Mouse (Mus musculus) MEL (cell line): ENCODE data around the gene Gnas. TPM values are rescaled to one million over a fixed set of nuclear protein-coding genes. Genes with fewer than 3 reads are reported as not detected.
A peak's percentile ranks its signal among the peaks of the same experiment; 100 is the strongest.

Experiments used
- DNase-seq: peaks from one replicate; pipeline ENCODE4 v3.0.0; 2011; ENCODE audit warnings: low read depth, low spot score
- H3K27ac ChIP-seq: 2 replicates; pipeline ENCODE4 v1.5.1; 2012; ENCODE audit warnings: low read depth, mild to moderate bottlenecking, control low read depth, low read length, moderate library complexity; ENCODE audit not compliant: control insufficient read depth
- H3K27me3 ChIP-seq, 2 experiments: fragments of 150-350 bp in 1 of 2; sonication (generic) in 1 of 2; 2 replicates each; pipeline ENCODE4 v1.6.1; 2012; ENCODE audit warnings: low read length in 2 of 2, mild to moderate bottlenecking in 2 of 2, improper control_type of control experiment in 1 of 2, moderate library complexity in 1 of 2; ENCODE audit not compliant: insufficient read depth in 2 of 2, control insufficient read depth in 1 of 2
- H3K36me3 ChIP-seq, 2 experiments: 2 replicates each; pipeline ENCODE4 v1.6.1; 2012 to 2014; ENCODE audit warnings: low read length in 2 of 2, improper control_type of control experiment in 1 of 2, inconsistent platforms in 1 of 2, mild to moderate bottlenecking in 1 of 2; ENCODE audit not compliant: insufficient read depth in 2 of 2, control insufficient read depth in 1 of 2
- H3K4me1 ChIP-seq, 2 experiments: fragments of 150-350 bp in 1 of 2; sonication (generic) in 1 of 2; 2 replicates each; pipeline ENCODE4 v1.6.1; 2012; ENCODE audit warnings: low read length in 2 of 2, improper control_type of control experiment in 1 of 2, mild to moderate bottlenecking in 1 of 2; ENCODE audit not compliant: insufficient read depth in 2 of 2, control insufficient read depth in 1 of 2
- H3K4me3 ChIP-seq, 2 experiments: fragments of 150-350 bp in 1 of 2; sonication (generic) in 1 of 2; 2 replicates each; pipeline ENCODE4 v1.5.1; 2012; ENCODE audit warnings: low read depth in 2 of 2, low read length in 2 of 2, mild to moderate bottlenecking in 2 of 2, moderate library complexity in 2 of 2, control low read depth in 1 of 2, improper control_type of control experiment in 1 of 2; ENCODE audit not compliant: control insufficient read depth in 1 of 2, insufficient read depth in 1 of 2
- H3K79me2 ChIP-seq: 2 replicates; pipeline ENCODE4 v1.6.1; 2012; ENCODE audit warnings: mild to moderate bottlenecking, low read length, moderate library complexity; ENCODE audit not compliant: control insufficient read depth, poor library complexity, insufficient read depth
- H3K9ac ChIP-seq: 2 replicates; pipeline ENCODE4 v1.6.1; 2012; ENCODE audit warnings: low read depth, mild to moderate bottlenecking, control low read depth, low read length, moderate library complexity; ENCODE audit not compliant: control insufficient read depth, poor library complexity, severe bottlenecking
- H3K9me3 ChIP-seq: fragments of 150-350 bp; sonication (generic); replicated peaks from 2 replicates; pipeline ENCODE4 v1.6.1; 2012; ENCODE audit warnings: mild to moderate bottlenecking, low read length, improper control_type of control experiment, moderate library complexity; ENCODE audit not compliant: insufficient read depth
- BHLHE40 ChIP-seq: IDR thresholded peaks from 2 replicates; pipeline ENCODE4 v1.6.1; 2012; ENCODE audit warnings: low read depth, mild to moderate bottlenecking, inconsistent platforms, low read length, improper control_type of control experiment, borderline replicate concordance
- CHD1 ChIP-seq: IDR thresholded peaks from 2 replicates; pipeline ENCODE4 v1.6.1; 2012; ENCODE audit warnings: low read depth, mild to moderate bottlenecking, inconsistent platforms, low read length, improper control_type of control experiment
- CTCF ChIP-seq, 3 experiments: IDR thresholded peaks in 2 of 3; conservative IDR thresholded peaks in 1 of 3; 2 replicates each; pipeline ENCODE4 v1.5.1; 2011 to 2012; ENCODE audit warnings: low read length in 3 of 3, low read depth in 2 of 3, mild to moderate bottlenecking in 2 of 3, improper control_type of control experiment in 1 of 3, inconsistent platforms in 1 of 3, mixed read lengths in 1 of 3, moderate library complexity in 1 of 3; ENCODE audit not compliant: control insufficient read depth in 1 of 3, insufficient read depth in 1 of 3, poor library complexity in 1 of 3, severe bottlenecking in 1 of 3
- ETS1 ChIP-seq: IDR thresholded peaks from 2 replicates; pipeline ENCODE4 v1.6.1; 2012; ENCODE audit warnings: low read depth, mild to moderate bottlenecking, inconsistent platforms, low read length, improper control_type of control experiment, moderate library complexity
- GABPA ChIP-seq: IDR thresholded peaks from 2 replicates; pipeline ENCODE4 v1.6.1; 2012; ENCODE audit warnings: low read depth, mild to moderate bottlenecking, inconsistent platforms, low read length, improper control_type of control experiment, moderate library complexity
- HCFC1 ChIP-seq: IDR thresholded peaks from 2 replicates; pipeline ENCODE4 v1.6.1; 2012; ENCODE audit warnings: low read depth, mild to moderate bottlenecking, inconsistent platforms, low read length, improper control_type of control experiment, moderate library complexity
- KAT2A ChIP-seq: conservative IDR thresholded peaks from 2 replicates; pipeline ENCODE4 v1.6.1; 2012; ENCODE audit warnings: low read depth, low read length, improper control_type of control experiment, inconsistent platforms
- MAFK ChIP-seq: IDR thresholded peaks from 2 replicates; pipeline ENCODE4 v1.6.1; 2011; ENCODE audit warnings: low read depth, mild to moderate bottlenecking, low read length, improper control_type of control experiment, borderline replicate concordance
- MAX ChIP-seq: IDR thresholded peaks from 2 replicates; pipeline ENCODE4 v1.6.1; 2011; ENCODE audit warnings: low read length, improper control_type of control experiment
- MEF2A ChIP-seq: IDR thresholded peaks from 2 replicates; pipeline ENCODE4 v1.6.1; 2014; ENCODE audit warnings: low read depth, mild to moderate bottlenecking, inconsistent platforms, low read length, improper control_type of control experiment; ENCODE audit not compliant: poor library complexity, insufficient replicate concordance, severe bottlenecking; ENCODE audit errors: extremely low read depth
- MXI1 ChIP-seq: IDR thresholded peaks from 2 replicates; pipeline ENCODE4 v1.6.1; 2011; ENCODE audit warnings: mild to moderate bottlenecking, low read depth, low read length, improper control_type of control experiment
- MYB ChIP-seq: IDR thresholded peaks from 2 replicates; pipeline ENCODE4 v1.6.1; 2011; ENCODE audit warnings: mild to moderate bottlenecking, low read depth, low read length, improper control_type of control experiment
- MYC ChIP-seq: IDR thresholded peaks from 2 replicates; pipeline ENCODE4 v1.6.1; 2011; ENCODE audit warnings: low read depth, mild to moderate bottlenecking, low read length, improper control_type of control experiment, moderate library complexity
- NRF1 ChIP-seq: IDR thresholded peaks from 2 replicates; pipeline ENCODE4 v1.6.1; 2014; ENCODE audit warnings: low read depth, mild to moderate bottlenecking, inconsistent platforms, low read length, improper control_type of control experiment, moderate library complexity; ENCODE audit not compliant: poor library complexity, insufficient read depth, severe bottlenecking
- POLR2A ChIP-seq, 2 experiments: IDR thresholded peaks; 2 replicates each; pipeline ENCODE4 v1.6.1; 2011 to 2012; ENCODE audit warnings: low read length in 2 of 2, mild to moderate bottlenecking in 2 of 2, control low read depth in 1 of 2, improper control_type of control experiment in 1 of 2, low read depth in 1 of 2, moderate library complexity in 1 of 2; ENCODE audit not compliant: control insufficient read depth in 1 of 2, insufficient read depth in 1 of 2, poor library complexity in 1 of 2
- POLR2AphosphoS2 ChIP-seq: IDR thresholded peaks from 2 replicates; pipeline ENCODE4 v1.6.1; 2011; ENCODE audit warnings: low read length, improper control_type of control experiment
- RAD21 ChIP-seq: IDR thresholded peaks from 2 replicates; pipeline ENCODE4 v1.6.1; 2011; ENCODE audit warnings: mild to moderate bottlenecking, low read depth, low read length, improper control_type of control experiment
- RCOR1 ChIP-seq: IDR thresholded peaks from 2 replicates; pipeline ENCODE4 v1.6.1; 2012; ENCODE audit warnings: low read depth, mild to moderate bottlenecking, inconsistent platforms, low read length, improper control_type of control experiment
- SIN3A ChIP-seq: IDR thresholded peaks from 2 replicates; pipeline ENCODE4 v1.6.1; 2012; ENCODE audit warnings: low read length, improper control_type of control experiment, inconsistent platforms
- TAL1 ChIP-seq: IDR thresholded peaks from 2 replicates; pipeline ENCODE4 v1.6.1; 2012; ENCODE audit warnings: mild to moderate bottlenecking, inconsistent platforms, low read length, moderate library complexity, mixed read lengths
- UBTF ChIP-seq: IDR thresholded peaks from 2 replicates; pipeline ENCODE4 v1.6.1; 2012; ENCODE audit warnings: low read depth, mild to moderate bottlenecking, inconsistent platforms, low read length, improper control_type of control experiment, moderate library complexity, borderline replicate concordance; ENCODE audit not compliant: insufficient read depth
- USF2 ChIP-seq, 2 experiments: IDR thresholded peaks; 2 replicates each; pipeline ENCODE4 v1.6.1; 2011 to 2012; ENCODE audit warnings: improper control_type of control experiment in 2 of 2, low read length in 2 of 2, borderline replicate concordance in 1 of 2, inconsistent platforms in 1 of 2, low read depth in 1 of 2, mild to moderate bottlenecking in 1 of 2; ENCODE audit not compliant: insufficient read depth in 1 of 2
- ZC3H11A ChIP-seq: IDR thresholded peaks from 2 replicates; pipeline ENCODE4 v1.6.1; 2012; ENCODE audit warnings: low read depth, mild to moderate bottlenecking, inconsistent platforms, low read length, improper control_type of control experiment
- ZMIZ1 ChIP-seq: IDR thresholded peaks from 2 replicates; pipeline ENCODE4 v1.6.1; 2012; ENCODE audit warnings: low read depth, mild to moderate bottlenecking, inconsistent platforms, low read length, improper control_type of control experiment, moderate library complexity
- polyA plus RNA-seq, 2 experiments: library from polyadenylated mRNA; stranded (reverse) in 1 of 2; unstranded in 1 of 2; fragments of >175 nt in 1 of 2; fragments of >200 nt in 1 of 2; gene quantifications; 2 replicates each; pipeline versions ENCODE4 v1.2.1 to v1.2.4; 2012; ENCODE audit warnings: low replicate concordance in 2 of 2, low read depth in 1 of 2; ENCODE audit not compliant: insufficient read length in 2 of 2, insufficient read depth in 1 of 2, missing spikeins in 1 of 2
- total RNA-seq: library from RNA; depleted of rRNA; stranded (reverse); fragments of 300-350 nt; gene quantifications from 2 replicates; pipeline ENCODE4 v1.2.3, GENCODE M21; 2012

The Gnas gene
- total and polyA plus RNA-seq, 3 experiments = 273 to 447 (median 383) TPM

DNA sequence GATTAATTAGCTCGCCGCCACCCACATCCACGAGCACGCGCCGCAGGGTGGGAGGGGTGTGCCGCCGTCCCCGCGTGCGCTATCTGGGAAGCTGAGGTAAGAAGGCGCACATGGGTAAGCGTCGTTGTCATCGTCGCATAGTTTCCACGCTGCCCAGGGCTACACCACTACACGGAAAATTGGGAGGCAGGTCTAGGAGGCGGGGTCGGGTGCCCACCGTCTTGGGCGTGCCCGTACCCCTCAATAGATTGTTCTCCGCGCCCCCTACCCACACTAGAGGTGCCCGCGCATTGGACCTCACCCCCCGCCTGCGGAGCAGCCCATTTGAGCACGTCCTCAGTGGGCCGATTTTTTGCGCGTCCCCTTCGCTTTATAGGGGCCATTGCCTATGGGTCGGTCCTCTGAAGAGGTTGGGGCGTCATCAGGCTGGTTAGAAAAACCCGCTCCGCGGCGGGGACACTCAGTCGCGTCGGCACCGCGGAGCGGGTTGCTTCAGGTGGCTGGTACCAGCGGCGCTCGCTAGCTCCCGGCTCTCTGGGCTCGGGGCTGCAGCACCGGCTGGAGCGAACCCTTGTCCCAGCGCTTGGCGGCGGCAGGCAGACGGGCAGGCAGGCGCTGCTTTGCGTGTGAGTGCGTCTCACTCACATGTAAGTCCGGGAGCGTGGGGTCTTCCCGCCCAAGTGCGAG, 43.3 kb downstream of the Gnas start (continued):
- TF ChIP-seq POLR2A (IDR thresholded peaks at IDR 0.05; ENCODE audit: control insufficient read depth in 1 of 2, insufficient read depth in 1 of 2, low read depth in 1 of 2, low read length in 2 of 2, poor library complexity in 1 of 2) = peak; percentile 93 to 98
- TF ChIP-seq CHD1 = peak; percentile 98
- peak; percentile 93 for TF ChIP-seq MAX

GRCm38 (mm10) chr2:174328358-174328905, 44.3 kb downstream of the Gnas start:
- no peak for TF ChIP-seq ZMIZ1
- no peak for TF ChIP-seq HCFC1
- TF ChIP-seq ZC3H11A = no peak
- Histone ChIP-seq H3K27me3 (no peaks in the 10 kb centered on the region), H3K9ac (peak overlapping the region; percentile 99), H3K4me3 (peak overlapping the region; percentile 48 to 75), H3K79me2 (peaks cover 61% of the 10 kb centered on the region), H3K9me3 (no peaks in the 10 kb centered on the region), H3K4me1 (peaks cover 2 to 6% of the 10 kb centered on the region in 2 experiments; a peak in 2 of 4 replicates), H3K36me3 (peaks cover 0 to 26% of the 10 kb centered on the region in 2 experiments; a peak in 2 of 4 replicates), H3K27ac (peak overlapping the region; percentile 24; the same call in 1 of the 2 replicates)
- peak; percentile 43 for DNase-seq

DNA sequence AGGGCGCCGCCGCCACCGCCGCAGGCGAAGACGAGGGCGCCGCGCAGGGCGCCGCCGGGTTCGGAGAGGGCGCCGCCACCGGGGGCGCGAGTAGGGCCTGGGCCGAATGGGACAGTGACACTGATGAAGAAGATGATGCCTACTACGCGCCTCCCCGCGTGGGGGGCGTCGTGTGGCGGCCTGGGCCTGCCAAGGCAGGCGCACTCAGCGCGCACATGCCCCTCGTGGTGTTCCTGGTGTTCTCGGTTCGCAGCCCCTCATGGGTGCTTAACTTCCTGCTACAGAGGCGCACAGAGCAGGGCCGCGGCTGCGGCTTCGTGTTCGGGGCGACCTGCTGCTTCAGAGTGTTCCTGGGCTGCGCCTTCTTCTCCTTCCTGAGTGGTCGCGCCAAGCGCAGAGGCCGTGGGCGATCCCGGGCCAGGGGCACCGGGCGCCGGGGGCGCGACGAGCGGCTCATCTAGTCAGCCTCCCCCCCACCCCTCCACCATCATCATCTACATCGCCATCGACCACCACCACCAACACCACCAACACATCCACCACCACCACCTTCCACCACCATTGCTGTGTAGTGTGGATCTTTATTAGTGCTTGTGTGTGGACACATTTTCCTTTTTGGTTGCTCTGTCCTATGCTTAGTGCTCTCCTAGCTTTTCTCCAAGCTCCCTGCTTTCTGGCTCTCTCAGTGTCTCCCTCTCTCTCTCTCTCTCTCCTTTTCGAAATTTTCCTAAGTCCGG, 45.0 kb downstream of the Gnas start:
- H3K36me3 ChIP-seq = peaks cover 0 to 26% of the 10 kb centered on the region in 2 experiments; a peak in 3 of 4 replicates
- H3K4me3 ChIP-seq = peak overlapping the region; percentile 48 to 75
- peaks cover 2 to 7% of the 10 kb centered on the region in 2 experiments; a peak in 2 of 4 replicates for H3K4me1 ChIP-seq
- H3K9me3 ChIP-seq = no peaks in the 10 kb centered on the region
- peak overlapping the region; percentile 71 for H3K27ac ChIP-seq
- H3K79me2 ChIP-seq = peaks cover 67% of the 10 kb centered on the region
- no peaks in the 10 kb centered on the region for H3K27me3 ChIP-seq
- peak; percentile 68 for DNase-seq
- H3K9ac ChIP-seq = peak overlapping the region; percentile 99
- TF ChIP-seq CTCF (IDR thresholded peaks at IDR 0.05 in 2 of 3, conservative IDR thresholded peaks at IDR 0.05 in 1 of 3; ENCODE audit: control insufficient read depth in 1 of 3, insufficient read depth in 1 of 3, low read depth in 2 of 3, low read length in 3 of 3, poor library complexity in 1 of 3, severe bottlenecking in 1 of 3) (0 out of 6 replicates have a peak, but pooled peaks of 1 of the 3 experiments have one; percentile 1), MAFK (no peak), MXI1 (no peak), POLR2AphosphoS2 (no peak), MAX (peak; percentile 70), CHD1 (no peak), ZC3H11A (no peak), MYC (no peak), KAT2A (no peak), ETS1 (no peak), USF2 (IDR thresholded peaks at IDR 0.05; ENCODE audit: borderline replicate concordance in 1 of 2, insufficient read depth in 1 of 2, low read depth in 1 of 2, low read length in 2 of 2) (no peak), BHLHE40 (no peak), UBTF (0 out of 2 replicates have a peak, but pooled peaks have one; percentile 33), RCOR1 (no peak), GABPA (no peak), SIN3A (peak; percentile 37), RAD21 (no peak), NRF1 (no peak), TAL1 (no peak), ZMIZ1 (no peak), MYB (no peak), MEF2A (no peak), HCFC1 (peak; percentile 41; the same call in 1 of the 2 replicates)
